Mouse (Mus musculus): ENCODE results near the gene Fez1. TPM values are rescaled to one million over a fixed set of nuclear protein-coding genes. Genes with fewer than 3 reads are reported as not detected.

Gene Fez1
- total RNA-seq, 2 experiments from 2014 or later: 365 to 373 TPM

- DNase-seq: peak; percentile 60
- intact Hi-C loops (cut with DNase I): no loop called here
Measured at GRCm38 (mm10) chr9:36833043-36833881, 11.6 kb downstream of the Fez1 start.

GRCm38 (mm10) chr9:36833914-36834313 is 12.2 kb downstream of the Fez1 start:
- intact Hi-C loops (cut with DNase I): no loop called here
- peak; percentile 46 for DNase-seq

- intact Hi-C loops (cut with DNase I): no loop called here
- DNase-seq: no peak
Measured at GRCm38 (mm10) chr9:36846346-36846745, 24.7 kb downstream of the Fez1 start.

- intact Hi-C loops (cut with DNase I): no loop called here
- DNase-seq: no peak
Measured at GRCm38 (mm10) chr9:36848661-36849060, 27.0 kb downstream of the Fez1 start.

GRCm38 (mm10) chr9:36850091-36850490 is 28.4 kb downstream of the Fez1 start:
- intact Hi-C loops (cut with DNase I): no loop called here
- DNase-seq: no peak

- no peak for DNase-seq
- intact Hi-C loops (cut with DNase I): no loop called here
Measured at GRCm38 (mm10) chr9:36852175-36852574, 30.5 kb downstream of the Fez1 start.

- no peak for DNase-seq
- intact Hi-C loops (cut with DNase I): no loop called here
Measured at GRCm38 (mm10) chr9:36856351-36856750, 34.7 kb downstream of the Fez1 start.

- no peak for DNase-seq
- intact Hi-C loops (cut with DNase I): no loop called here
Measured at GRCm38 (mm10) chr9:36857476-36858117, 35.9 kb downstream of the Fez1 start.

GRCm38 (mm10) chr9:36858677-36859076 is 37.0 kb downstream of the Fez1 start:
- DNase-seq: peak; percentile 85
- intact Hi-C loops (cut with DNase I): no loop called here

GRCm38 (mm10) chr9:36862576-36862975 is 40.9 kb downstream of the Fez1 start:
- no peak for DNase-seq
- intact Hi-C loops (cut with DNase I): loop anchor here (10.0 kb wide), 1 partner anchor 78 kb away; no protein-coding TSS in a partner anchor

GRCm38 (mm10) chr9:36863694-36864093 is 42.0 kb downstream of the Fez1 start:
- no peak for DNase-seq
- intact Hi-C loops (cut with DNase I): loop anchor here (10.0 kb wide), 1 partner anchor 79 kb away; no protein-coding TSS in a partner anchor

- DNase-seq: no peak
- intact Hi-C loops (cut with DNase I): loop anchor here (10.0 kb wide), 1 partner anchor 80 kb away; no protein-coding TSS in a partner anchor
Measured at GRCm38 (mm10) chr9:36864862-36865813, 43.5 kb downstream of the Fez1 start.

GRCm38 (mm10) chr9:36868662-36869061 is 47.0 kb downstream of the Fez1 start:
- no peak for DNase-seq
- intact Hi-C loops (cut with DNase I): loop anchor here (10.0 kb wide), 1 partner anchor 84 kb away; no protein-coding TSS in a partner anchor

GRCm38 (mm10) chr9:36870263-36870662 is 48.6 kb downstream of the Fez1 start:
- DNase-seq: no peak
- intact Hi-C loops (cut with DNase I): loop anchor here (10.0 kb wide), 1 partner anchor 135 kb away; no protein-coding TSS in a partner anchor

- intact Hi-C loops (cut with DNase I): loop anchor here (10.0 kb wide), 1 partner anchor 139 kb away; no protein-coding TSS in a partner anchor
- no peak for DNase-seq
Measured at GRCm38 (mm10) chr9:36873796-36874195, 52.1 kb downstream of the Fez1 start.

GRCm38 (mm10) chr9:36876313-36876712 is 54.6 kb downstream of the Fez1 start:
- intact Hi-C loops (cut with DNase I): loop anchor here (10.0 kb wide), 1 partner anchor 142 kb away; no protein-coding TSS in a partner anchor
- no peak for DNase-seq

- intact Hi-C loops (cut with DNase I): loop anchor here (10.0 kb wide), 1 partner anchor 142 kb away; no protein-coding TSS in a partner anchor
Measured at GRCm38 (mm10) chr9:36876787-36877186, 55.1 kb downstream of the Fez1 start.

GRCm38 (mm10) chr9:36881615-36882014 is 60.0 kb downstream of the Fez1 start:
- intact Hi-C loops (cut with DNase I): no loop called here
- DNase-seq: no peak

More at GRCm38 (mm10) chr9:36876787-36877186, 55.1 kb downstream of the Fez1 start:
- DNase-seq: no peak

- DNase-seq: no peak
- intact Hi-C loops (cut with DNase I): no loop called here
Measured at GRCm38 (mm10) chr9:36882034-36882745, 60.5 kb downstream of the Fez1 start.

GRCm38 (mm10) chr9:36883569-36883968 is 61.9 kb downstream of the Fez1 start:
- intact Hi-C loops (cut with DNase I): no loop called here
- DNase-seq: no peak
